Mouse (Mus musculus) ES-E14 (cell line): ENCODE results near the gene Ifng. TPM values are rescaled to one million over a fixed set of nuclear protein-coding genes. Genes with fewer than 3 reads are reported as not detected.

Experiments
- DNase-seq: peaks from one replicate; pipeline ENCODE4 v3.0.0-alpha.2; 2013; ENCODE audit warnings: low read depth, low spot score
- H3K27ac ChIP-seq: 2 replicates; pipeline ENCODE4 v1.5.1; 2012; ENCODE audit warnings: low read depth, mild to moderate bottlenecking, low read length, moderate library complexity, mixed read lengths; ENCODE audit not compliant: poor library complexity, insufficient read depth, severe bottlenecking
- H3K36me3 ChIP-seq: 2 replicates; pipeline ENCODE4 v1.6.1; 2012; ENCODE audit warnings: mild to moderate bottlenecking, low read length, moderate library complexity, mixed read lengths; ENCODE audit not compliant: control insufficient read depth, poor library complexity, insufficient read depth, severe bottlenecking
- H3K4me1 ChIP-seq, 2 experiments: fragments of 150-350 bp in 1 of 2; sonication (generic) in 1 of 2; 2 replicates each; pipeline ENCODE4 v1.6.1; 2012; ENCODE audit warnings: low read length in 2 of 2, mild to moderate bottlenecking in 1 of 2, mixed read lengths in 1 of 2; ENCODE audit not compliant: control insufficient read depth in 2 of 2, insufficient read depth in 2 of 2, poor library complexity in 1 of 2
- H3K4me3 ChIP-seq, 2 experiments: fragments of 150-350 bp in 1 of 2; sonication (generic) in 1 of 2; 2 replicates each; pipeline ENCODE4 v1.5.1; 2012; ENCODE audit warnings: low read length in 2 of 2, low read depth in 1 of 2, mild to moderate bottlenecking in 1 of 2, mixed read lengths in 1 of 2; ENCODE audit not compliant: insufficient read depth in 1 of 2, poor library complexity in 1 of 2, severe bottlenecking in 1 of 2
- H3K9ac ChIP-seq: 2 replicates; pipeline ENCODE4 v1.6.1; 2012; ENCODE audit warnings: low read depth, mild to moderate bottlenecking, low read length, mixed read lengths; ENCODE audit not compliant: poor library complexity, insufficient read depth, severe bottlenecking
- H3K9me3 ChIP-seq: fragments of 150-350 bp; sonication (generic); 2 replicates; pipeline ENCODE4 v1.6.1; 2012; ENCODE audit warnings: low read depth, mild to moderate bottlenecking, low read length; ENCODE audit not compliant: control insufficient read depth, insufficient read depth
- CHD2 ChIP-seq: IDR thresholded peaks from 2 replicates; pipeline ENCODE4 v1.6.1; 2014; ENCODE audit warnings: mild to moderate bottlenecking, low read depth, low read length, inconsistent platforms
- HCFC1 ChIP-seq: IDR thresholded peaks from 2 replicates; pipeline ENCODE4 v1.6.1; 2012; ENCODE audit warnings: low read length, inconsistent platforms, borderline replicate concordance; ENCODE audit not compliant: insufficient read depth
- MAFK ChIP-seq: IDR thresholded peaks from 2 replicates; pipeline ENCODE4 v1.6.1; 2014; ENCODE audit warnings: mild to moderate bottlenecking, low read depth, low read length, inconsistent platforms; ENCODE audit not compliant: insufficient read depth
- ZC3H11A ChIP-seq: IDR thresholded peaks from 2 replicates; pipeline ENCODE4 v1.6.1; 2012; ENCODE audit warnings: low read depth, mild to moderate bottlenecking, inconsistent platforms, low read length, borderline replicate concordance
- ZNF384 ChIP-seq: IDR thresholded peaks from 2 replicates; pipeline ENCODE4 v1.6.1; 2012; ENCODE audit warnings: low read depth, low read length, inconsistent platforms
- in situ Hi-C, 2 experiments: fragments of 600-800 bp; cut with MboI; formaldehyde crosslinking; loops; one replicate each; pipeline ENCODE4 v1.15.1; 2025; ENCODE audit warnings: low sequenced_read_pairs in 2 of 2, inconsistent platforms in 1 of 2; ENCODE audit not compliant: unreplicated experiment in 2 of 2
- total RNA-seq: library from RNA; depleted of rRNA; stranded (reverse); fragments of 300-350 nt; gene quantifications from 2 replicates; pipeline ENCODE4 v1.2.3, GENCODE M21; 2012

Gene Ifng
- total RNA-seq, 1 experiment, result not detected

- H3K9ac ChIP-seq, result no peak overlapping the region
- H3K4me1 ChIP-seq, result no peaks in the 10 kb centered on the region
- no peaks in the 10 kb centered on the region for H3K9me3 ChIP-seq
- H3K27ac ChIP-seq, result no peak overlapping the region
- no peak overlapping the region for H3K4me3 ChIP-seq
- TF ChIP-seq ZNF384, result no peak
- no peak for TF ChIP-seq CHD2
- TF ChIP-seq HCFC1, result no peak
- TF ChIP-seq ZC3H11A, result no peak
- no peak for TF ChIP-seq MAFK
- no peaks in the 10 kb centered on the region for H3K36me3 ChIP-seq
- in situ Hi-C loops, result no loop called here
- no peak for DNase-seq
Observed at GRCm38 (mm10) chr10:118419000-118419425, 21.8 kb upstream of the Ifng start.

- in situ Hi-C loops, result no loop called here
- DNase-seq, result no peak
- Histone ChIP-seq H3K9me3 (no peaks in the 10 kb centered on the region), H3K4me1 (no peaks in the 10 kb centered on the region), H3K36me3 (no peaks in the 10 kb centered on the region), H3K27ac (no peak overlapping the region), H3K9ac (no peak overlapping the region), H3K4me3 (no peak overlapping the region)
- TF ChIP-seq CHD2 (no peak), MAFK (no peak)
Observed at GRCm38 (mm10) chr10:118420896-118421295, 19.9 kb upstream of the Ifng start.

- TF ChIP-seq MAFK (no peak), HCFC1 (no peak), ZC3H11A (no peak), CHD2 (no peak), ZNF384 (no peak)
- in situ Hi-C loops, result no loop called here
Observed at GRCm38 (mm10) chr10:118435501-118435900, 5.3 kb upstream of the Ifng start.

GRCm38 (mm10) chr10:118441898-118442297 lies 1.1 kb downstream of the Ifng start:
- Histone ChIP-seq H3K9ac (no peak overlapping the region), H3K27ac (no peak overlapping the region), H3K4me3 (no peak overlapping the region), H3K9me3 (no peaks in the 10 kb centered on the region), H3K4me1 (no peaks in the 10 kb centered on the region; a peak in 1 of 4 replicates), H3K36me3 (no peaks in the 10 kb centered on the region)
- in situ Hi-C loops, result no loop called here
- no peak for DNase-seq
- TF ChIP-seq ZNF384 (no peak), MAFK (no peak), ZC3H11A (no peak), HCFC1 (no peak), CHD2 (no peak)

More at GRCm38 (mm10) chr10:118435501-118435900, 5.3 kb upstream of the Ifng start:
- Histone ChIP-seq H3K9ac (no peak overlapping the region), H3K4me3 (no peak overlapping the region), H3K36me3 (no peaks in the 10 kb centered on the region), H3K27ac (no peak overlapping the region), H3K9me3 (no peaks in the 10 kb centered on the region), H3K4me1 (no peaks in the 10 kb centered on the region; a peak in 1 of 4 replicates)
- DNase-seq, result no peak

GRCm38 (mm10) chr10:118442999-118443398 lies 2.2 kb downstream of the Ifng start:
- Histone ChIP-seq H3K36me3 (no peaks in the 10 kb centered on the region), H3K27ac (no peak overlapping the region), H3K4me3 (no peak overlapping the region), H3K9ac (no peak overlapping the region), H3K9me3 (no peaks in the 10 kb centered on the region), H3K4me1 (no peaks in the 10 kb centered on the region; a peak in 1 of 4 replicates)
- TF ChIP-seq ZC3H11A (no peak), CHD2 (no peak), MAFK (no peak), ZNF384 (no peak), HCFC1 (no peak)
- in situ Hi-C loops, result no loop called here
- no peak for DNase-seq
